25 mouse cellular contexts compared by ENCODE assay signal in the genomic region with DNA sequence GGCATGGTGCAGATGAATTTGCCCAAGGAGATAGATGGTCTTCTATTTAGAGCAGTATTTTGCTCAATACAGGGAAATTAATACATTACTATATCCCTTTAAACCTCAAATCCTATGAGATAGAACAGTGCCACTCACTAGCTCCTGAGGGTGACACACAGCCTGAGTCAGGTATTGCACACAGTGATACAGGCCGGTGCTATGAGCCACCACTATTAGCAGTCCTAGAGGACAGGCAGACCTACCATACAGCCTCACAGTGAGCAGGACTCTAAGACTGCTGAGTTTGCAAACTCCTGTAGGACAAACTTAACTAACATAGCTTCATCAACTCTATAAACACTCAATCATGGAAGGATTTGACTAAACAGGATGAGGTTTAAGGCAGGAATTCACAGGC. TPM values are rescaled to one million over a fixed set of nuclear protein-coding genes. Genes with fewer than 3 reads are reported as not detected.
A peak's percentile ranks its signal among the peaks of the same experiment; 100 is the strongest.
DNase-seq lines count a peak whose midpoint lies in the region; ATAC-seq and TF ChIP-seq lines count a peak whose summit lies in the region.
"Had no signal": no experiment of that assay in that cellular context is flagged by ENCODE, and none has a peak within 500 bp of the region (broad histone marks: within the 10 kb centered on the region; RNA-seq: fewer than 3 reads in every experiment).

No protein-coding gene starts in this region.

- peak; percentile 20 to 39 for DNase-seq in adrenal gland, postnatal 36 days
- no peak for DNase-seq in adrenal gland, adult 18-20 months (ENCODE audit: low spot score in 2 of 2)
- DNase-seq in heart, postnatal 25 days (ENCODE audit: low spot score): no peak
- peak; percentile 23 for DNase-seq in 3T3-L1 (ENCODE audit: low read depth, low spot score)
- DNase-seq in ES-E14 (ENCODE audit: low read depth, low spot score): no peak
- DNase-seq in thymus, postnatal 25 days: no peak
- DNase-seq: cerebellum, adult 18-20 months; cerebellum, postnatal 10 days; kidney, adult 8-10 months; kidney, postnatal 4 days; lung, postnatal 4 days; thymus, adult 2 months; thymus, postnatal 4 days had no signal

- peaks cover 22% of the 10 kb centered on the region for H3K4me1 ChIP-seq in heart, embryonic 15.5 days (replicated peaks)
- H3K4me1 ChIP-seq in ES-E14 (ENCODE audit: control insufficient read depth in 2 of 2, insufficient read depth in 2 of 2, low read length in 2 of 2, poor library complexity in 1 of 2): no peaks in the 10 kb centered on the region
- H3K4me1 ChIP-seq: limb, embryonic 13.5 days had no signal

- in situ Hi-C loops in ES-E14 (cut with MboI; ENCODE audit: low sequenced_read_pairs in 2 of 2, unreplicated experiment in 2 of 2): no loop called here

- no peak overlapping the region for H3K9ac ChIP-seq in heart, embryonic 15.5 days
- no peak overlapping the region for H3K9ac ChIP-seq in ES-E14 (ENCODE audit: insufficient read depth, low read depth, low read length, poor library complexity, severe bottlenecking)
- H3K9ac ChIP-seq: heart, embryonic 13.5 days; limb, embryonic 13.5 days; lung, embryonic 15.5 days; midbrain, embryonic 12.5 days had no signal

- 59% methylated on average over 1 of the region's 1 CpGs for WGBS in heart, embryonic 15.5 days

- peaks cover 4% of the 10 kb centered on the region for H3K36me3 ChIP-seq in heart, embryonic 15.5 days
- H3K36me3 ChIP-seq in ES-E14 (ENCODE audit: control insufficient read depth, insufficient read depth, low read length, poor library complexity, severe bottlenecking): peaks cover 1% of the 10 kb centered on the region; the same call in 1 of the 2 replicates

- H3K4me2 ChIP-seq in heart, embryonic 15.5 days: no peak overlapping the region
- H3K4me2 ChIP-seq: heart, embryonic 13.5 days; limb, embryonic 13.5 days; liver, embryonic 11.5 days; lung, embryonic 15.5 days; midbrain, embryonic 12.5 days had no signal

- no peaks in the 10 kb centered on the region for H3K27me3 ChIP-seq in heart, embryonic 15.5 days
- H3K27me3 ChIP-seq: CH12.LX; heart, embryonic 13.5 days; limb, embryonic 13.5 days; lung, embryonic 15.5 days; megakaryocyte, embryonic 14.5 days; midbrain, embryonic 12.5 days had no signal

- H3K9me3 ChIP-seq in heart, embryonic 15.5 days (replicated peaks): no peaks in the 10 kb centered on the region
- no peaks in the 10 kb centered on the region for H3K9me3 ChIP-seq in ES-E14 (ENCODE audit: control insufficient read depth, insufficient read depth, low read depth, low read length)
- H3K9me3 ChIP-seq: G1E; heart, embryonic 13.5 days; limb, embryonic 13.5 days; lung, embryonic 15.5 days; megakaryocyte, embryonic 14.5 days; midbrain, embryonic 12.5 days had no signal

- H3K4me3 ChIP-seq in heart, embryonic 15.5 days: no peak overlapping the region
- H3K4me3 ChIP-seq in ES-E14 (ENCODE audit: insufficient read depth in 1 of 2, low read depth in 1 of 2, low read length in 2 of 2, poor library complexity in 1 of 2, severe bottlenecking in 1 of 2): no peak overlapping the region
- H3K4me3 ChIP-seq: heart, embryonic 13.5 days; limb, embryonic 13.5 days; lung, embryonic 15.5 days; megakaryocyte, embryonic 14.5 days; midbrain, embryonic 12.5 days had no signal

- intact Hi-C loops in heart, postnatal 25 days (cut with DNase I): no loop called here

- ATAC-seq in heart, embryonic 15.5 days (replicated peaks; ENCODE audit: insufficient number of reproducible peaks, insufficient read depth, low FRiP score, low read depth): peak; percentile 70; the same call in 1 of the 2 replicates
- ATAC-seq: forebrain, embryonic 14.5 days; intestine, embryonic 16.5 days had no signal

- H3K27ac ChIP-seq in heart, embryonic 15.5 days: no peak overlapping the region
- no peak overlapping the region for H3K27ac ChIP-seq in ES-E14 (ENCODE audit: insufficient read depth, low read depth, low read length, poor library complexity, severe bottlenecking)
- H3K27ac ChIP-seq: heart, embryonic 13.5 days; kidney, postnatal 0 days; limb, embryonic 13.5 days; lung, embryonic 15.5 days had no signal

TF ChIP-seq in ES-E14, 5 proteins besides CTCF, POLR2A, EP300 and RAD21:
- TF ChIP-seq MAFK (IDR thresholded peaks at IDR 0.05; ENCODE audit: insufficient read depth, low read depth, low read length) (0 out of 2 replicates have a peak, but pooled peaks have one; percentile 19), ZNF384 (IDR thresholded peaks at IDR 0.05; ENCODE audit: low read depth, low read length) (no peak)

RNA-seq across cellular contexts. Expression of gene Qk, which starts 51.2 kb away (rescaled TPM):
- total RNA-seq in adrenal gland, postnatal 36 days (2021): 100 to 1,000 TPM; 181 to 254 TPM
- total RNA-seq in adrenal gland, adult 18-20 months (2021): 100 to 1,000 TPM; 188 to 233 TPM
- 34.3 and 43.3 TPM in 2 replicates for polyA plus RNA-seq in heart, embryonic 15.5 days (2015; fragmentation: Nextera tagmentation; extraction: Ambion mirVana)
- 100 to 1,000 TPM; 444 to 447 TPM for total RNA-seq in heart, postnatal 25 days (2021)
- total RNA-seq in ES-E14 (2012; rRNA removed): 129 and 184 TPM in 2 replicates

Comparison
In these comparisons a context has a peak if more than half of its experiments do, and no peak if none do; other contexts are left out.
1. DNase-seq: peak in adrenal gland, postnatal 36 days (2 of 2) and 3T3-L1 (single experiment); none in adrenal gland, adult 18-20 months (0 of 2), heart, postnatal 25 days (single experiment), ES-E14 (single experiment) and thymus, postnatal 25 days (single experiment).